Mouse (Mus musculus) layer of hippocampus, postnatal 10 days (tissue): ENCODE measurements at regions not wholly inside any gene's neighbourhood (a gene's known extent, or its start where the extent isn't known, plus 50 kb on each side); places are given as distances from the start of the nearest gene placed in this dataset.

Experiments
- DNase-seq, 2 experiments: peaks; one replicate each; pipeline ENCODE4 v3.0.0; 2021; ENCODE audit warnings: low spot score in 2 of 2

DNA sequence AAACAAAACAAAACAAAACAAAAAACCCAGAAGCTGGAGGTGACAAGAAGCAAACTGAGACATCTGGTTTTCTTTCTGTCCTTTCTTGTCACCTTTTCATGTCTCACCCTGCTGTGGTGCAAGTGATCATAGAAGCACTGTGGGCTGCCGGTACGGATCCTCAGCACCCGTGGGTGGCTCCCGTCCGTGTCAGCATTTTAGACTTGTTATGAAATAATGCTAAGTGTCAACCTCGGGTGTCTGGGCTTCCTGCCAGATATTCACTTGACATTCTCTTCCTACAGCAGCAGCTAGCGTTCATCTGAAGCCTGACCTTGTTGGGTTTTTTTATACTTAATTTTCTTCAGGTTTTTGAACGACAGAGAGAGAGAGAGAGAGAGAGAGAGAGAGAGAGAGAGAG is 404.7 kb downstream of the Pla2g4a start:
- DNase-seq: peak; percentile 5 to 13

DNA sequence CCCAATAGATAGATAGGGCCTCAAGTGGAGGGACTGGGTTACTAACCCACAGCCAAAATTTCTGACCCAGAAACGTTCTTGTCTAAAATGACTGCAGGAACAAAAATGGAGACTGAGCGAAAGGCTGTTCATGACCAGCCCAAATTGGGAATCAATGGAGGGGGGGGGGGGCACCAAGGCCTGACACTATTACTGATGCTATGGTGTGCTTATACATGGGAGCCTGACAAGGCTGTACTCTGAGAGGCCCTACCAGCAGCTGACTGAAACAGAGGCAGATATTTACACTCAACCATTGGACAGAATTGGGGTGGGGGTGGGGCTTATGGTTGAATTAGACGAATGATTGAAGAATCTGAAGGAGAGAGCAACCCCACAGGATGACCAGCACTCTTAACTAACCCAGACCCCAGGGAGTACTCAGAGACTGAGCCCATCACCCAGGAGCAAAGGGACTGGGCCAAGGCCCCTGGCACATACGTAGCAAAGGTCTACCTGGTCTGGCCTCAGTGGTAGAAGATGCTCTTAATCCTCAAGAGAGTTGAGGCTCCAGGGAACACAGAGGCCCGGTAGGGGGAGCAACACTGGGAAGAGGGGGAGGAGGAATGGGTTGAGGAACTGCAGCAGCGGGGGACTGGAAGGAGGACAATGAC is 405.6 kb downstream of the Pla2g4a start:
- DNase-seq: no peak

DNA sequence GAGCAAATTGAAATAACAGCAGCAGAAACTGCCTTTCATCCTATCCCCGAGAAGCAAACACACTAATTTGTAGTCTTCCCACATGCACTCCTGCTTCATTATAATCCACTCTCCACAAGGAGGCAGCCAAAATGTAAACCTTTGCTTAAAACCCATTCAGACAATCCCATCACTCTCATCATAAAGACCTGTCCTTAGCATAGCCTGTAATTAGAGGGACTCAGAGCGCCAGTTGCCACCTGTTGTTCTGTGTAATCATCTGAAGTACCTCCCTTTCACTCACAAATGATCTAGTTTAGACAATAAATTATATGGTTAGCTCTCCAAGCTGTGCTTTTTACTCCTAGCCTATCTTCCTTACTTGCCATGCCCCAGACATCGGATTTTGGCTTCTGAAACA is 415.0 kb downstream of the Pla2g4a start:
- DNase-seq: no peak

DNA sequence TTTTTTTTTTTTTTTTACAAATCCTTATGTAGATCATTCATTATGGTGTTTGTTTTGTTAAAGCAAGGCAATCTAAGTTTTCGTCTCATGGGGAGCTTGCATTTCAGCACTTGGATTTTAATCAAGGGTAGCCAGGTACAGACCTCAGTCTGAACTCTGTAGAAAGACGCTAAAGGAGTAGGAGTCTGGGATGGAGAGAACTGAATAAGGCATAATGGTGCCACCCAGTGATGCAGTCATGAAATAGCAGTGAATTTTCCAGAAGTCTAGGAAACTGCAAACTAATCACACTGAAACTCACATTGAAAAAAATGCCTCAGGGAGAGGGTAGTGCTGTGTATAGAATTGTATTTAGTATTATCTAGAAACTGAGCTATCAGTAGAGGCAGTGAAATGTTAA is 419.7 kb downstream of the Pla2g4a start:
- peak; percentile 12 to 40 for DNase-seq

DNA sequence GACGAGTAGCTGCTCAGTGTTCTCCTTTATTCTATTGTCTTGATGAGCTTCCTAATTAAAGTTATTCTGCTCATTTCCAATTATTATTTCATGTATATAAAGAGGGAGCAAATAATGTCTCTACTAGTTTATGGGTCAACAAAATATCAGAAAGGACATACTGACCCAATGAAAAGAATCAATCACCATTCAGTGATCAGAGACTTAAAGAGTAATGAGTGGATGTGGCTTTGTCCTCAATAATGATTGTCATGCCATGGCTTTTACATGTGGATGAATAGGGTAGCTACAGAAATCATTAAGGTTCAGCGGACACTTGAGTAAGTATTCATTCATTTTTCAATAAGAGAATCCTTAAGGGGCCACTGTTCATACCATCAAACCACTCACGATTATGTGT is 427.4 kb downstream of the Pla2g4a start:
- no peak for DNase-seq
